Mouse (Mus musculus) C2C12 (cell line): ENCODE results near the gene Zswim3.

Experiments used
- CEBPB ChIP-seq: IDR thresholded peaks from one replicate; pipeline ENCODE4 v1.6.1; 2011; ENCODE audit warnings: low read depth, mild to moderate bottlenecking, control low read depth, moderate library complexity
- CTCF ChIP-seq: IDR thresholded peaks from one replicate; pipeline ENCODE4 v1.5.1; 2011; ENCODE audit not compliant: control insufficient read depth, insufficient read depth, insufficient read length
- MAX ChIP-seq: IDR thresholded peaks from one replicate; pipeline ENCODE4 v1.6.1; 2011; ENCODE audit warnings: mild to moderate bottlenecking, control low read depth
- MYOD1 ChIP-seq: IDR thresholded peaks from one replicate; pipeline ENCODE4 v1.6.1; 2011; ENCODE audit warnings: low read depth; ENCODE audit not compliant: control insufficient read depth, insufficient read length
- MYOG ChIP-seq: IDR thresholded peaks from one replicate; pipeline ENCODE4 v1.6.1; 2011; ENCODE audit not compliant: control insufficient read depth, insufficient read length; ENCODE audit errors: extremely low read depth
- USF1 ChIP-seq: IDR thresholded peaks from one replicate; pipeline ENCODE4 v1.6.1; 2011; ENCODE audit warnings: low read depth, mild to moderate bottlenecking, control low read depth, moderate library complexity

DNA sequence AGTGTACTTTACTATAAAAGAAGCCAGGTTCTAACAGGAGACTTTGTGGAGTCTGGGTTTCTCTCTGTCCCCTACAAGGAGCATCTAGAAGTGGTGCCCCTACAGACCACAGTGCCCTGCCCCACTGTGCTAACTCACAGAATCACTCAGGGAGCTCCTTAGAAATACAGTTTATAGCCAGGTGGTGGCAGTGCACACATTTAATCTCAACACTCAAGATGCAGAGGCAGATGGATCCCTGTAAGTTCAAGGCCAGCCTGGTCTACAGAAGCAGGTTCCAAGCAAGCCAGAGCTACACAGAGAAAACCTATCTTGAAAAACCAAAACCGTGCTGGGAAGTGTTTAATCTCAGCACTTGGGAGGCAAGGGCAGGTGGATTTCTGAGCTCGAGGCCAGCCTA is 11.1 kb upstream of the Zswim3 start:
- TF ChIP-seq CTCF (no peak), USF1 (no peak), MYOD1 (no peak), MYOG (no peak), MAX (no peak), CEBPB (no peak)
